Mouse (Mus musculus) ES-E14 (cell line): ENCODE data around the gene Prnp. TPM values are rescaled to one million over a fixed set of nuclear protein-coding genes. Genes with fewer than 3 reads are reported as not detected.
A peak's percentile ranks its signal among the peaks of the same experiment; 100 is the strongest.

Experiments
- DNase-seq: peaks from one replicate; pipeline ENCODE4 v3.0.0-alpha.2; 2013; ENCODE audit warnings: low read depth, low spot score
- H3K27ac ChIP-seq: 2 replicates; pipeline ENCODE4 v1.5.1; 2012; ENCODE audit warnings: low read depth, mild to moderate bottlenecking, low read length, moderate library complexity, mixed read lengths; ENCODE audit not compliant: poor library complexity, insufficient read depth, severe bottlenecking
- H3K36me3 ChIP-seq: 2 replicates; pipeline ENCODE4 v1.6.1; 2012; ENCODE audit warnings: mild to moderate bottlenecking, low read length, moderate library complexity, mixed read lengths; ENCODE audit not compliant: control insufficient read depth, poor library complexity, insufficient read depth, severe bottlenecking
- H3K4me1 ChIP-seq, 2 experiments: fragments of 150-350 bp in 1 of 2; sonication (generic) in 1 of 2; 2 replicates each; pipeline ENCODE4 v1.6.1; 2012; ENCODE audit warnings: low read length in 2 of 2, mild to moderate bottlenecking in 1 of 2, mixed read lengths in 1 of 2; ENCODE audit not compliant: control insufficient read depth in 2 of 2, insufficient read depth in 2 of 2, poor library complexity in 1 of 2
- H3K4me3 ChIP-seq, 2 experiments: fragments of 150-350 bp in 1 of 2; sonication (generic) in 1 of 2; 2 replicates each; pipeline ENCODE4 v1.5.1; 2012; ENCODE audit warnings: low read length in 2 of 2, low read depth in 1 of 2, mild to moderate bottlenecking in 1 of 2, mixed read lengths in 1 of 2; ENCODE audit not compliant: insufficient read depth in 1 of 2, poor library complexity in 1 of 2, severe bottlenecking in 1 of 2
- H3K9ac ChIP-seq: 2 replicates; pipeline ENCODE4 v1.6.1; 2012; ENCODE audit warnings: low read depth, mild to moderate bottlenecking, low read length, mixed read lengths; ENCODE audit not compliant: poor library complexity, insufficient read depth, severe bottlenecking
- H3K9me3 ChIP-seq: fragments of 150-350 bp; sonication (generic); 2 replicates; pipeline ENCODE4 v1.6.1; 2012; ENCODE audit warnings: low read depth, mild to moderate bottlenecking, low read length; ENCODE audit not compliant: control insufficient read depth, insufficient read depth
- CHD2 ChIP-seq: IDR thresholded peaks from 2 replicates; pipeline ENCODE4 v1.6.1; 2014; ENCODE audit warnings: mild to moderate bottlenecking, low read depth, low read length, inconsistent platforms
- HCFC1 ChIP-seq: IDR thresholded peaks from 2 replicates; pipeline ENCODE4 v1.6.1; 2012; ENCODE audit warnings: low read length, inconsistent platforms, borderline replicate concordance; ENCODE audit not compliant: insufficient read depth
- MAFK ChIP-seq: IDR thresholded peaks from 2 replicates; pipeline ENCODE4 v1.6.1; 2014; ENCODE audit warnings: mild to moderate bottlenecking, low read depth, low read length, inconsistent platforms; ENCODE audit not compliant: insufficient read depth
- ZC3H11A ChIP-seq: IDR thresholded peaks from 2 replicates; pipeline ENCODE4 v1.6.1; 2012; ENCODE audit warnings: low read depth, mild to moderate bottlenecking, inconsistent platforms, low read length, borderline replicate concordance
- ZNF384 ChIP-seq: IDR thresholded peaks from 2 replicates; pipeline ENCODE4 v1.6.1; 2012; ENCODE audit warnings: low read depth, low read length, inconsistent platforms
- in situ Hi-C, 2 experiments: fragments of 600-800 bp; cut with MboI; formaldehyde crosslinking; loops; one replicate each; pipeline ENCODE4 v1.15.1; 2025; ENCODE audit warnings: low sequenced_read_pairs in 2 of 2, inconsistent platforms in 1 of 2; ENCODE audit not compliant: unreplicated experiment in 2 of 2
- total RNA-seq: library from RNA; depleted of rRNA; stranded (reverse); fragments of 300-350 nt; gene quantifications from 2 replicates; pipeline ENCODE4 v1.2.3, GENCODE M21; 2012

The Prnp gene
- total RNA-seq, 1 experiment = 30.8 TPM

DNA sequence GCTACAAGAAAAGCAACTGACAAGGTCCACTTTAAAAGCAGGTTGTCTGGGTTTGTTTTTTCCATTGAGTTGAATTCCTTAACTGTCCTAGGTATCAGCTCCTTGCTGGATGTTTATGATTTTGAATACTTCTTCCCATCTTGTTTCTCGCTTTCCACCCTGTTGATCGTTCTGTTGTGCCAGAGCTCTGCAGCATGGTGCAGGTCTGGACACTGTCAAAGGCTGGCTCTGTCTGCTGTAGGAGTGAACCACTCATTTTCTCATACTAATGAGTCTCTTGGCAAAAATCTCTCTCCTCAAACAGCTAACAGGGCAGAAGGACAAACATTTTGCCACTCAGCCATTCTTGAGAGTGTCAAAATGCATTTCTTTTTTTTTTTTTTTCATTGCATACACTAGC lies 14.6 kb upstream of the Prnp start:
- no peaks in the 10 kb centered on the region for H3K9me3 ChIP-seq
- no peak overlapping the region for H3K27ac ChIP-seq
- TF ChIP-seq MAFK (no peak), ZC3H11A (no peak), HCFC1 (no peak), CHD2 (no peak), ZNF384 (no peak)
- no peaks in the 10 kb centered on the region for H3K4me1 ChIP-seq
- H3K9ac ChIP-seq = no peak overlapping the region
- H3K36me3 ChIP-seq = no peaks in the 10 kb centered on the region
- in situ Hi-C loops = no loop called here
- no peak overlapping the region for H3K4me3 ChIP-seq
- DNase-seq = no peak

DNA sequence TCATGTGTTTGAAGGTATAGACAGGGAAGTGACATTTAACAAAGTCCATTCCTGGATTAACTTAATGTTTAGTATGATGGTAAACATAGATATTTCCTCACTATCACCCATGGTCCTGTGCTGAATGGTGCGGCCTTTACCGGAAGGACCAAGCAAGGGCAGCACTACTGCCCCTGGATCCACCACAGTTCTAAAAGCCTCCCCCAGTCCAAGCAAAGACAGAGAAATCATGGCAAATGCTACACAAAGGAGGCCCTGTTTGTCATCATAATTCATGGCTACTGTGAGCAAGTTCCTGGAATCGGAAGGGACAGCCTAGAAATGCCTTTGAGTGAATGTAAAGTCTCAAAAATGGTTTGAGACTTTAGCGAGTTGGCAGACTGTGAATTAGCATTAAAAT lies 13.7 kb upstream of the Prnp start:
- no peaks in the 10 kb centered on the region for H3K36me3 ChIP-seq
- H3K4me1 ChIP-seq = no peaks in the 10 kb centered on the region
- no peak overlapping the region for H3K27ac ChIP-seq
- H3K9me3 ChIP-seq = no peaks in the 10 kb centered on the region
- in situ Hi-C loops = no loop called here
- H3K9ac ChIP-seq = no peak overlapping the region
- no peak for TF ChIP-seq ZNF384
- no peak for TF ChIP-seq MAFK
- TF ChIP-seq CHD2 = no peak
- no peak for TF ChIP-seq ZC3H11A
- TF ChIP-seq HCFC1 = no peak
- no peak for DNase-seq
- H3K4me3 ChIP-seq = no peak overlapping the region

DNA sequence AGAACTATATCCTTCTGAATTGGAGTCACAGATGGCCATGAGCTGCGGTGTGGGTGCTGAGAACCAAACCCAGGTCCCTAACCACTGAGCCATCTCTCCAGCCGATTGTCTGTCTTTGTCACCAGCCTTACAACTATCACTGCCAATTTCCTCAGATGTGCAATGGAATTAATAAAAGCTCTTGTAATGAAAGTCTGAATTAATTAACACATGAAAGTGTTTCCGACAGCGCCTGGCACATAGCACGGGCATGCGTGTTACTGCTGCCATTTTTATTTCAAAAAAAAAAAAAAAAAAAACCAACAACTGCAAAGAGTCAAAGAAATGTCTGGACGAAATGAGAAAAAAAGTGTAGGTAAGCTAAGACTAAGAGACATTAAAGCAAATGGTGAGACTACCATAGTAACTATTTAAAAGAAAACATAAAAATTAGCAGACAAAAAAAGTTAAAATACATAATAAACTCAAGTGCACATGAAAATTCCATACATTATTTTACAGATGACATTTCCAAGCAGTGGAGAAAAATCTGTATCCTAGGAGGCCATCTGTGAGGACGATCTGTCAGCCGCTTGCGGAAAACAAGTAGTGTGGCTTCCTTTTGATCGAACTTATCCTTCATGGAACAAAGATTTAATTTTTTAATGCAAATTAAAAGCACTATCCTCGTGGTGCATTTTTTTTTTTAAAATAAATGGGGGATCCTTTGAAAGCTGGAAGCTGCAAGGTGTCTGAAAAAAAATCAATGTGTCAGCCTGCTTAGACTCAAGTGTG lies 12.2 kb upstream of the Prnp start:
- no peak overlapping the region for H3K9ac ChIP-seq
- no peaks in the 10 kb centered on the region for H3K4me1 ChIP-seq
- no peak overlapping the region for H3K4me3 ChIP-seq
- H3K9me3 ChIP-seq = no peaks in the 10 kb centered on the region
- DNase-seq = no peak
- TF ChIP-seq MAFK (no peak), ZNF384 (0 out of 2 replicates have a peak, but pooled peaks have one; percentile 5)
- in situ Hi-C loops = no loop called here
- H3K36me3 ChIP-seq = no peaks in the 10 kb centered on the region
- H3K27ac ChIP-seq = 0 out of 2 replicates have a peak overlapping the region, but pooled peaks have one; percentile 19

DNA sequence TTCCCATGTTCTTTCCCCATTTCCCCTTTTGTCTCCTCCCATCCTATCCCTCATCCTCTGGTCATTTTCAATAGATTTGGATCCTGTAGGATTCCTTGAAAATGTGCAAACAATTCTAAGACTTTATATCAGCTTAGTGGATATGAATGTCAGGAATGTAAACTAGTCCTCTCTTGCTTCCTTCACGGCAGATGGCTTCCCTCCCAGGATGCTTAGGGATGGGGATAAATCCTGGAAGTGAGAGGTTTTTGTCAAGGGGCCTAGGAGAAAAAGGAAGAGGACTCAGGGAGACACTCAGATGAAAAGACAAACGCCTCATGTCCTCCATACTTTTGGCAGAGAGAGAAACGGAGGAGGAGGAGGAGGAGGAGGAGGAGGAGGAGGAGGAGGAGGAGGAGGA lies 7.3 kb upstream of the Prnp start:
- in situ Hi-C loops = no loop called here
- no peak for DNase-seq
- Histone ChIP-seq H3K27ac (no peak overlapping the region), H3K9ac (no peak overlapping the region), H3K36me3 (no peaks in the 10 kb centered on the region), H3K4me3 (no peak overlapping the region), H3K9me3 (no peaks in the 10 kb centered on the region), H3K4me1 (peaks cover 0 to 3% of the 10 kb centered on the region in 2 experiments; a peak in 1 of 4 replicates)
- TF ChIP-seq HCFC1 = no peak
- TF ChIP-seq CHD2 = no peak
- TF ChIP-seq ZC3H11A = no peak
- TF ChIP-seq ZNF384 = no peak
- TF ChIP-seq MAFK = no peak

DNA sequence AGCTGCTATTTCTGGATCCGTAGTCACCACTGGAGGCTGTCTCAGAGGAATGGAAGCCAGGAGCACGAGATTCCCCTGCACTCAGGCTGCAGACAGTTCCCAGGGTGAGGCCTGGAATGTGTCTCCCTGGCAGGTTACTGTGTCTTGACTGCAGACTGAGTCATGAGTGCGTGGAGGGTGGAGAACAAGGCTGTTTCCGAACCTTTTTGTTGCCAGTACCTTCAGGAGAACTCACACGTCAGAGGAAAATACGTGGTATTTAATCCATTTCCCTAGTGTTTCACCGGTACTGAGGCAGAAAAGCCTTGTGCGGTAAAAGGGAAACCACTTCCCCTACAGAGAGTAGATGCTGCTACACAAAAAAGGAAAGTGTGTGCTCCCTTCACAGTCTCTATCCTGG lies 6.9 kb upstream of the Prnp start:
- Histone ChIP-seq H3K4me3 (no peak overlapping the region), H3K9ac (no peak overlapping the region), H3K27ac (no peak overlapping the region), H3K9me3 (no peaks in the 10 kb centered on the region), H3K36me3 (no peaks in the 10 kb centered on the region), H3K4me1 (peaks cover 0 to 3% of the 10 kb centered on the region in 2 experiments; a peak in 1 of 4 replicates)
- in situ Hi-C loops = no loop called here
- DNase-seq = no peak
- TF ChIP-seq CHD2 (no peak), HCFC1 (no peak), ZC3H11A (no peak), ZNF384 (no peak), MAFK (no peak)
